Mouse (Mus musculus) neural tube, embryonic 13.5 days (tissue): ENCODE results near the gene Ryr2. TPM values are rescaled to one million over a fixed set of nuclear protein-coding genes. Genes with fewer than 3 reads are reported as not detected.
"Not testable (repeated sequence)": the region's sequence is repeated elsewhere in the genome, so short reads cannot be mapped to it uniquely, and the experiment has no call there.

ENCODE experiments used
- ATAC-seq: fragments of 200-750 bp; cut with Nextera tagmentation; 2 replicates; pipeline ENCODE4 v1.8.0; 2017; ENCODE audit warnings: low read depth, mild to moderate bottlenecking, moderate TSS enrichment, moderate library complexity
- H3K27ac ChIP-seq: fragments of 300-500 bp; sonication (generic); replicated peaks from 2 replicates; pipeline ENCODE4 v1.5.1; 2015; ENCODE audit warnings: moderate library complexity, mild to moderate bottlenecking, inconsistent platforms
- H3K27me3 ChIP-seq: fragments of 300-500 bp; sonication (generic); 2 replicates; pipeline ENCODE4 v1.6.1; 2015; ENCODE audit warnings: mild to moderate bottlenecking, inconsistent platforms
- H3K36me3 ChIP-seq: fragments of 300-500 bp; sonication (generic); 2 replicates; pipeline ENCODE4 v1.6.1; 2015; ENCODE audit warnings: mild to moderate bottlenecking, inconsistent platforms
- H3K4me1 ChIP-seq: fragments of 300-500 bp; sonication (generic); replicated peaks from 2 replicates; pipeline ENCODE4 v1.6.1; 2015; ENCODE audit warnings: inconsistent platforms
- H3K4me2 ChIP-seq: fragments of 300-500 bp; sonication (generic); 2 replicates; pipeline ENCODE4 v1.6.1; 2015; ENCODE audit warnings: inconsistent platforms, mild to moderate bottlenecking, moderate library complexity
- H3K4me3 ChIP-seq: fragments of 300-500 bp; sonication (generic); 2 replicates; pipeline ENCODE4 v1.5.1; 2015; ENCODE audit warnings: mild to moderate bottlenecking, inconsistent platforms
- H3K9ac ChIP-seq: fragments of 300-500 bp; sonication (generic); 2 replicates; pipeline ENCODE4 v1.6.1; 2015; ENCODE audit warnings: moderate library complexity, mild to moderate bottlenecking, inconsistent platforms
- H3K9me3 ChIP-seq: fragments of 300-500 bp; sonication (generic); 2 replicates; pipeline ENCODE4 v1.6.1; 2016; ENCODE audit warnings: inconsistent platforms
- WGBS: fragments of 180-500 bp; shearing (Covaris S2); methylation state at CpG from one replicate; pipeline ENCODE4 v1.1.7; 2015; 5-methylcytosine and 5-hydroxymethylcytosine counted together
- polyA plus RNA-seq: library from polyadenylated mRNA; unstranded; fragments of >200 nt; fragmentation: Nextera tagmentation; extraction: Ambion mirVana; gene quantifications from 2 replicates; pipeline ENCODE4 v1.2.1, GENCODE M21; 2015

The Ryr2 gene
- polyA plus RNA-seq, 1 experiment from 2014 or later: 1.9 TPM

- no peak overlapping the region for H3K4me3 ChIP-seq
- H3K36me3 ChIP-seq: no peaks in the 10 kb centered on the region
- H3K4me2 ChIP-seq: no peak overlapping the region
- no peak overlapping the region for H3K27ac ChIP-seq
- H3K9ac ChIP-seq: no peak overlapping the region
- 91% methylated on average over 3 of the region's 3 CpGs for WGBS
- no peaks in the 10 kb centered on the region for H3K27me3 ChIP-seq
- no peak for ATAC-seq
- H3K4me1 ChIP-seq: no peaks in the 10 kb centered on the region
- H3K9me3 ChIP-seq: no peaks in the 10 kb centered on the region
Observed at GRCm38 (mm10) chr13:11837870-11838269, 268.9 kb downstream of the Ryr2 start.

DNA sequence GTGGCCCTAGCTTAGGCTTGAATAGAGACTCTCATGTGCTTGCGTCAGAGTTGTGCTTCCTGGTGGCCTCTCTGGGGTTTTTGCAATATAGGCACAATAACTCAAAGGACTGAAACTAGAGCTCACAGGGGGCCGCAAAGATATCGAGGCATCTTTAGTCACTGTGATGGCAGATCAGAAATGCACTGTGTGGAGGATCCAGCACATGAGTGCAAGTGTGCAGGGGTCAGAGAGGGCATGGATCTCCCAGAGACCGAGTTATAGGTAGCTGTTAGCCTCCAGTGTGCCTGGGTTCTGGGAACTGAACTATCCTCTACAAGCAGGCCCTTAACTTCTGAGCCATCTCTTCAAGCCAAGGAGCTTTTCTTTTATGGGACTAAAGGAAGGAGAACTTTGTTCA lies 269.6 kb downstream of the Ryr2 start:
- Histone ChIP-seq H3K27me3 (no peaks in the 10 kb centered on the region), H3K4me1 (no peaks in the 10 kb centered on the region), H3K36me3 (no peaks in the 10 kb centered on the region), H3K27ac (no peak overlapping the region), H3K9ac (no peak overlapping the region), H3K9me3 (no peaks in the 10 kb centered on the region), H3K4me3 (no peak overlapping the region), H3K4me2 (no peak overlapping the region)
- no peak for ATAC-seq
- WGBS: 87% methylated on average over 4 of the region's 4 CpGs

GRCm38 (mm10) chr13:11836304-11837078 lies 270.3 kb downstream of the Ryr2 start:
- Histone ChIP-seq H3K9me3 (no peaks in the 10 kb centered on the region), H3K4me1 (no peaks in the 10 kb centered on the region), H3K27me3 (no peaks in the 10 kb centered on the region), H3K36me3 (no peaks in the 10 kb centered on the region), H3K27ac (no peak overlapping the region), H3K4me2 (no peak overlapping the region), H3K9ac (no peak overlapping the region), H3K4me3 (no peak overlapping the region)
- ATAC-seq: no peak
- 58% methylated on average over 6 of the region's 6 CpGs for WGBS

- no peak overlapping the region for H3K4me2 ChIP-seq
- no peaks in the 10 kb centered on the region for H3K9me3 ChIP-seq
- WGBS: 79% methylated on average over 4 of the region's 4 CpGs
- H3K36me3 ChIP-seq: no peaks in the 10 kb centered on the region
- H3K9ac ChIP-seq: no peak overlapping the region
- H3K27me3 ChIP-seq: no peaks in the 10 kb centered on the region
- no peak overlapping the region for H3K27ac ChIP-seq
- H3K4me1 ChIP-seq: no peaks in the 10 kb centered on the region
- H3K4me3 ChIP-seq: no peak overlapping the region
- ATAC-seq: no peak
Observed at GRCm38 (mm10) chr13:11831210-11831609, 275.5 kb downstream of the Ryr2 start.

GRCm38 (mm10) chr13:11825563-11826226 lies 281.1 kb downstream of the Ryr2 start:
- no peak for ATAC-seq
- Histone ChIP-seq H3K9me3 (no peaks in the 10 kb centered on the region), H3K4me3 (no peak overlapping the region), H3K9ac (no peak overlapping the region), H3K4me2 (no peak overlapping the region), H3K4me1 (no peaks in the 10 kb centered on the region), H3K27ac (no peak overlapping the region), H3K36me3 (no peaks in the 10 kb centered on the region), H3K27me3 (no peaks in the 10 kb centered on the region)
- 98% methylated on average over 2 of the region's 2 CpGs for WGBS

- 76% methylated on average over 3 of the region's 3 CpGs for WGBS
- Histone ChIP-seq H3K27ac (no peak overlapping the region), H3K36me3 (no peaks in the 10 kb centered on the region), H3K4me2 (no peak overlapping the region), H3K9ac (no peak overlapping the region), H3K27me3 (no peaks in the 10 kb centered on the region), H3K4me3 (no peak overlapping the region), H3K4me1 (no peaks in the 10 kb centered on the region), H3K9me3 (no peaks in the 10 kb centered on the region)
- ATAC-seq: no peak
Observed at GRCm38 (mm10) chr13:11818723-11819122, 288.0 kb downstream of the Ryr2 start.

DNA sequence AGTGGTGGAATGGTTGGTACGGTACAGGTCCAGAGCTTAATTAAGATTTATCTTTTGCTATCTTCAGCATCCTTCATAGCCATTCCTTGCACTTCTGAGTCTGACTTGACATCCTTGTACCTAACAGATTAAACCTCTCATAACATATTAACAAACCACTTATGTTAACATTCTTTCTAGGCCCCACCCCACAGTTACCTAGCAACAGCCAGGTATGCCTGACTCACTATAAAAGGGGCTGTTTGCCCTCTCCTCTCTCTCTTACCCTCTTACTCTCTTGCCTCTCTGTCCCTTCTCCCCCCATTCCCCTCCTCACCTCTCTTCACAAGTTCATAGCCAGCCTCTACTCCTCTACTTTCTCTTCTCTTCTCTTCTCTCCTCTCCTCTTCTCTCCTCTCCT lies 297.4 kb downstream of the Ryr2 start:
- not testable (repeated sequence) for H3K4me1 ChIP-seq

DNA sequence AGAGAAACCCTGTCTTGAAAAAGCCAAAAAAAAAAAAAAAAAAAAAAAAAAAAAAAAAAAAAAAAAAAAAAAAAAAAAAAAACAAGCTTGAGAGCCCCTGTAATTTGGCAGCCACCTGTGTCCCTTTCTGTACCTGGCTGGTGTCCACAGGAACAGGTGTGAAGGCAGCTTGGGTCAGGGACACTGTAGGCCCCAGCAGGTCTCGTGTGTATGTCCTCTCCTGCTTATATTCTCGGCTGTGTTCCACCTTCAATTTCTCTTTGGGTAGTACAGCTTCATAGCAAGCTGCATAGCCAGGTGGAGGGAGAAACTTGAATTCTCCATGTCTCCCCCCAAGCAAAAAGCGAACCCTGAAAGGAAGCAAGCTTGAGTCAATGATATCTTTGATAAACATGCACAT lies 314.2 kb downstream of the Ryr2 start:
- Histone ChIP-seq H3K36me3 (no peaks in the 10 kb centered on the region), H3K27ac (no peak overlapping the region), H3K27me3 (no peaks in the 10 kb centered on the region), H3K4me2 (no peak overlapping the region), H3K4me3 (no peak overlapping the region), H3K9ac (no peak overlapping the region), H3K4me1 (no peaks in the 10 kb centered on the region), H3K9me3 (no peaks in the 10 kb centered on the region)
- ATAC-seq: no peak
- WGBS: 80% methylated on average over 3 of the region's 3 CpGs

More for the DNA sequence above, 297.4 kb downstream of the Ryr2 start:
- not testable (repeated sequence) for H3K9me3 ChIP-seq, ATAC-seq, H3K27me3 ChIP-seq, H3K4me2 ChIP-seq, H3K4me3 ChIP-seq, H3K9ac ChIP-seq, H3K36me3 ChIP-seq, H3K27ac ChIP-seq
- WGBS: 86% methylated on average over 1 of the region's 1 CpGs

DNA sequence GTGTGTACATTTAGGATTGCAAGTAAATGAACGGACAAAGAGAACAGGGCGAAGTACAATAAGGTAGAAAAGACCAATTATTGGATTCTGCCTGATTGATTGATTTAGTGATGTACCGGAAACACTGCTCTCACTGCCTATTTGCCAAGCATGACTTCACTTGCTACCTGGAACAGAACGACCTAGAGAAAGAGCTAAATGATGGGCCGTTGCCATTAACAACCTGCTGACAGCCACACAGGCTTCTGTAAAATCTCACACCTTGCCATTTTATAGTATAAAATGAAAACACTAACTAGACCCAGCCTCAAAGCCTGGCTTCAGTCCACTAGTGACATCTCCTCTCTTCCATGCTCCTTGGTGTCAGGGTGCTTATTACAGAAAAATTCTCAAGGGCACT lies 316.2 kb downstream of the Ryr2 start:
- H3K9ac ChIP-seq: no peak overlapping the region
- no peaks in the 10 kb centered on the region for H3K9me3 ChIP-seq
- H3K4me2 ChIP-seq: no peak overlapping the region
- 67% methylated on average over 5 of the region's 5 CpGs for WGBS
- ATAC-seq: no peak
- no peak overlapping the region for H3K27ac ChIP-seq
- H3K4me1 ChIP-seq: no peaks in the 10 kb centered on the region
- no peaks in the 10 kb centered on the region for H3K27me3 ChIP-seq
- H3K36me3 ChIP-seq: no peaks in the 10 kb centered on the region
- no peak overlapping the region for H3K4me3 ChIP-seq

DNA sequence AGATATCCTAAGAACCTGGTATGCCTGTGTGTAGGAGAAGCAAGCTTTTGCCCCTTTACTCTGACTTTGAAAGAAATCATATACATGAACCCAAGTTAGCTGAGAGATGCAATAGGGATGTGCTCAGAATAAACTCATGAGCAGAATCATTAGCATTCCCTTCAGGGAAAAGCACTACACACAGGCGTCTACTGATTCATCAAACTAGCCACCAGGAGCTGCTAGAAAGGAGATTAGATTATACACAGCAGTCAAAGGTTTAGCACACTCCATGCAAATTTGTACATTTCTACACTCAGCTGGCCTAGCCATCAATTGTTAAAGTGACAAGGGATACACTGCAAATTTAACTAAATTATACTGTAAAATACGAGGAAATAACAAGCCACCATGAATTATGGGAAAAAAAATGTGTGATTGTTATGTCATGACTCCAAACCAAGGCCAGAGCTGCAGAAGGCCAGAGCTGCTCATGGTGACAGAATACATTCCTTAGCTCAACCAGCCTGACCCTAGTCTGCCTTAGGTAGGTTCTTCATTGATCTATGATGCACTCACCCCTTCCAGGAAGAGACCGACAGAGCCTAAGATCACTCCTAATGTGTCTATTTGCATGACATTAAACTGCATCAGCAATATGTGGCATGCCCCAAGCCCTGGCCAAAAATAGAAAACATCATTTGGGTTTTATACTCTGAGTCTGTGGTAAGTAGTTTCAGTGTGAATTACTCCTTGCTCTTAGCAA lies 324.2 kb downstream of the Ryr2 start:
- no peak for ATAC-seq

DNA sequence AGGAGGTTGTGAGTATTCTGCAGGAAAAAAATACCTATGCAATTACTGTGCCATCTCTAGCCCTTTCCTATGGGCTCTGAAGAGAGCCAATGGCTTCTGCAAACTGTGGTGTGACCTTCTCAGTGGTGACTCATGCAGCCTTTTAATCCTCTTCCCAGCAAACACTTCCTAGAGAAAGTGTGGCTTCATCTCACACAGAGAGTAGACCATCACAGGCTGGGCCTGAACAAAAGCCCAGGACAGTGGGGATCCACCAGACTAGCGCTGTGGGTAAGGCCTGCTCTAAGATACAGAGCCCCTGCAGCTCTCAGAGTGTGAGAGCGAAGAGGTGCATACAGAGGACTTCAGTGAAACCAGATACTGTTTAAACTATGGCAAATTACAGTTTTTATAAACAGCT lies 325.7 kb downstream of the Ryr2 start:
- 35% methylated on average over 2 of the region's 2 CpGs for WGBS
- H3K27me3 ChIP-seq: no peaks in the 10 kb centered on the region
- no peaks in the 10 kb centered on the region for H3K36me3 ChIP-seq
- H3K4me1 ChIP-seq: no peaks in the 10 kb centered on the region
- no peak overlapping the region for H3K27ac ChIP-seq
- no peak for ATAC-seq
- H3K9me3 ChIP-seq: no peaks in the 10 kb centered on the region
- no peak overlapping the region for H3K9ac ChIP-seq
- H3K4me2 ChIP-seq: no peak overlapping the region
- no peak overlapping the region for H3K4me3 ChIP-seq

More for the DNA sequence above, 324.2 kb downstream of the Ryr2 start:
- Histone ChIP-seq H3K27me3 (no peaks in the 10 kb centered on the region), H3K4me3 (no peak overlapping the region), H3K4me1 (no peaks in the 10 kb centered on the region), H3K4me2 (no peak overlapping the region), H3K9me3 (no peaks in the 10 kb centered on the region), H3K27ac (no peak overlapping the region), H3K9ac (no peak overlapping the region), H3K36me3 (no peaks in the 10 kb centered on the region)
- WGBS: 60% methylated on average over 3 of the region's 3 CpGs

GRCm38 (mm10) chr13:11777726-11778125 lies 329.0 kb downstream of the Ryr2 start:
- no peak for ATAC-seq
- Histone ChIP-seq H3K4me3 (no peak overlapping the region), H3K9ac (no peak overlapping the region), H3K9me3 (no peaks in the 10 kb centered on the region), H3K27ac (no peak overlapping the region), H3K4me2 (no peak overlapping the region), H3K4me1 (no peaks in the 10 kb centered on the region), H3K27me3 (no peaks in the 10 kb centered on the region), H3K36me3 (no peaks in the 10 kb centered on the region)
- WGBS: 91% methylated on average over 6 of the region's 6 CpGs
